Mouse (Mus musculus): ENCODE measurements at regions not wholly inside any gene's neighbourhood (a gene's known extent, or its start where the extent isn't known, plus 50 kb on each side); places are given as distances from the start of the nearest gene placed in this dataset.

- ATAC-seq, result no peak
- no peaks in the 10 kb centered on the region for H3K36me3 ChIP-seq (ENCODE audit: control insufficient read depth, insufficient read depth)
- H3K27ac ChIP-seq (ENCODE audit: low read depth, low read length), result no peak overlapping the region
- H3K9me3 ChIP-seq (ENCODE audit: control insufficient read depth), result no peaks in the 10 kb centered on the region
- 61% methylated on average over 7 of the region's 7 CpGs for WGBS
- H3K27me3 ChIP-seq (replicated peaks; ENCODE audit: control insufficient read depth, insufficient read depth, low read length), result no peaks in the 10 kb centered on the region
- TF ChIP-seq CTCF (IDR thresholded peaks at IDR 0.05; ENCODE audit: low read depth), result no peak
- no peak overlapping the region for H3K4me2 ChIP-seq (replicated peaks; ENCODE audit: low read depth)
- no peaks in the 10 kb centered on the region for H3K4me1 ChIP-seq (replicated peaks; ENCODE audit: control insufficient read depth, insufficient read depth, low read length)
- H3K9ac ChIP-seq (ENCODE audit: low read depth, low read length), result no peak overlapping the region
- no peak overlapping the region for H3K4me3 ChIP-seq (ENCODE audit: low read depth, low read length)
Observed at GRCm38 (mm10) chr2:159832488-159833113, 501.4 kb downstream of the Gm826 start.

GRCm38 (mm10) chr2:159826417-159826816 lies 507.5 kb downstream of the Gm826 start:
- H3K9ac ChIP-seq (ENCODE audit: low read depth, low read length), result no peak overlapping the region
- 88% methylated on average over 2 of the region's 2 CpGs for WGBS
- H3K27me3 ChIP-seq (replicated peaks; ENCODE audit: control insufficient read depth, insufficient read depth, low read length), result no peaks in the 10 kb centered on the region
- no peak overlapping the region for H3K4me3 ChIP-seq (ENCODE audit: low read depth, low read length)
- no peaks in the 10 kb centered on the region for H3K4me1 ChIP-seq (replicated peaks; ENCODE audit: control insufficient read depth, insufficient read depth, low read length)
- TF ChIP-seq CTCF (IDR thresholded peaks at IDR 0.05; ENCODE audit: low read depth), result no peak
- ATAC-seq, result no peak
- H3K27ac ChIP-seq (ENCODE audit: low read depth, low read length), result no peak overlapping the region
- H3K36me3 ChIP-seq (ENCODE audit: control insufficient read depth, insufficient read depth), result no peaks in the 10 kb centered on the region
- H3K9me3 ChIP-seq (ENCODE audit: control insufficient read depth), result no peaks in the 10 kb centered on the region
- H3K4me2 ChIP-seq (replicated peaks; ENCODE audit: low read depth), result no peak overlapping the region

- H3K4me3 ChIP-seq (ENCODE audit: low read depth, low read length), result no peak overlapping the region
- no peak overlapping the region for H3K4me2 ChIP-seq (replicated peaks; ENCODE audit: low read depth)
- no peak for ATAC-seq
- H3K4me1 ChIP-seq (replicated peaks; ENCODE audit: control insufficient read depth, insufficient read depth, low read length), result no peaks in the 10 kb centered on the region
- H3K9me3 ChIP-seq (ENCODE audit: control insufficient read depth), result no peaks in the 10 kb centered on the region
- WGBS, result 80% methylated on average over 2 of the region's 2 CpGs
- H3K36me3 ChIP-seq (ENCODE audit: control insufficient read depth, insufficient read depth), result no peaks in the 10 kb centered on the region
- H3K27me3 ChIP-seq (replicated peaks; ENCODE audit: control insufficient read depth, insufficient read depth, low read length), result no peaks in the 10 kb centered on the region
- no peak overlapping the region for H3K27ac ChIP-seq (ENCODE audit: low read depth, low read length)
- TF ChIP-seq CTCF (IDR thresholded peaks at IDR 0.05; ENCODE audit: low read depth), result no peak
- H3K9ac ChIP-seq (ENCODE audit: low read depth, low read length), result no peak overlapping the region
Observed at GRCm38 (mm10) chr2:159818556-159818955, 515.4 kb downstream of the Gm826 start.

- Histone ChIP-seq H3K27ac (ENCODE audit: low read depth, low read length) (no peak overlapping the region), H3K9me3 (ENCODE audit: control insufficient read depth) (no peaks in the 10 kb centered on the region), H3K27me3 (replicated peaks; ENCODE audit: control insufficient read depth, insufficient read depth, low read length) (no peaks in the 10 kb centered on the region), H3K4me3 (ENCODE audit: low read depth, low read length) (no peak overlapping the region), H3K4me2 (replicated peaks; ENCODE audit: low read depth) (no peak overlapping the region), H3K36me3 (ENCODE audit: control insufficient read depth, insufficient read depth) (no peaks in the 10 kb centered on the region), H3K9ac (ENCODE audit: low read depth, low read length) (no peak overlapping the region), H3K4me1 (replicated peaks; ENCODE audit: control insufficient read depth, insufficient read depth, low read length) (no peaks in the 10 kb centered on the region)
- 90% methylated on average over 8 of the region's 8 CpGs for WGBS
- ATAC-seq, result no peak
- no peak for TF ChIP-seq CTCF (IDR thresholded peaks at IDR 0.05; ENCODE audit: low read depth)
Observed at GRCm38 (mm10) chr2:159816344-159816743, 517.6 kb downstream of the Gm826 start.

All from intestine, postnatal 0 days (tissue).